Mouse (Mus musculus) hindbrain, embryonic 11.5 days (tissue): ENCODE results near the gene Rab40b. TPM values are rescaled to one million over a fixed set of nuclear protein-coding genes. Genes with fewer than 3 reads are reported as not detected.
A peak's percentile ranks its signal among the peaks of the same experiment; 100 is the strongest.
"Not testable (repeated sequence)": the region's sequence is repeated elsewhere in the genome, so short reads cannot be mapped to it uniquely, and the experiment has no call there.

Source experiments
- ATAC-seq: fragments of 200-750 bp; cut with Nextera tagmentation; 2 replicates; pipeline ENCODE4 v1.8.0; 2017; ENCODE audit warnings: mild to moderate bottlenecking, moderate TSS enrichment, moderate library complexity; ENCODE audit not compliant: low FRiP score
- DNase-seq: peaks from one replicate; pipeline ENCODE4 v3.0.0-alpha.2; 2015; ENCODE audit warnings: low spot score
- H3K27ac ChIP-seq: fragments of 300-500 bp; sonication (generic); 2 replicates; pipeline ENCODE4 v1.5.1; 2014; ENCODE audit warnings: mild to moderate bottlenecking, low read depth, low read length
- H3K27me3 ChIP-seq: fragments of 300-500 bp; sonication (generic); 2 replicates; pipeline ENCODE4 v1.6.1; 2014; ENCODE audit warnings: mild to moderate bottlenecking, low read length, moderate library complexity, mixed read lengths; ENCODE audit not compliant: control insufficient read depth, insufficient read depth
- H3K36me3 ChIP-seq: fragments of 300-500 bp; sonication (generic); 2 replicates; pipeline ENCODE4 v1.6.1; 2014; ENCODE audit warnings: mild to moderate bottlenecking, low read length, moderate library complexity, mixed read lengths; ENCODE audit not compliant: control insufficient read depth, insufficient read depth
- H3K4me1 ChIP-seq: fragments of 300-500 bp; sonication (generic); replicated peaks from 2 replicates; pipeline ENCODE4 v1.6.1; 2014; ENCODE audit warnings: low read length, mixed read lengths; ENCODE audit not compliant: control insufficient read depth, insufficient read depth
- H3K4me2 ChIP-seq: fragments of 300-500 bp; sonication (generic); replicated peaks from 2 replicates; pipeline ENCODE4 v1.6.1; 2014; ENCODE audit warnings: mild to moderate bottlenecking, low read depth, low read length
- H3K4me3 ChIP-seq: fragments of 300-500 bp; sonication (generic); 2 replicates; pipeline ENCODE4 v1.5.1; 2014; ENCODE audit warnings: low read depth, low read length
- H3K9ac ChIP-seq: fragments of 300-500 bp; sonication (generic); 2 replicates; pipeline ENCODE4 v1.6.1; 2014; ENCODE audit warnings: low read depth, low read length
- H3K9me3 ChIP-seq: fragments of 300-500 bp; sonication (generic); 2 replicates; pipeline ENCODE4 v1.6.1; 2016; ENCODE audit warnings: low read length; ENCODE audit not compliant: control insufficient read depth
- WGBS: fragments of 180-500 bp; shearing (Covaris S2); extraction: QIAGEN DNeasy Blood & Tissue Kit; methylation state at CpG from one replicate; pipeline ENCODE4 v1.1.7; 2014; 5-methylcytosine and 5-hydroxymethylcytosine counted together
- polyA plus RNA-seq: library from polyadenylated mRNA; unstranded; fragments of >200 nt; fragmentation: Nextera tagmentation; extraction: Ambion mirVana; gene quantifications from 2 replicates; pipeline ENCODE4 v1.2.1, GENCODE M21; 2014

Rab40b gene
- polyA plus RNA-seq, 1 experiment from 2014 or later: 3.3 TPM

- DNase-seq: peak; percentile 28
- WGBS: 5% methylated on average over 35 of the region's 41 CpGs
- Histone ChIP-seq H3K4me2 (peak overlapping the region; percentile 79), H3K4me3 (peak overlapping the region; percentile 99), H3K36me3 (no peaks in the 10 kb centered on the region), H3K9ac (peak overlapping the region; percentile 94), H3K27me3 (no peaks in the 10 kb centered on the region), H3K9me3 (no peaks in the 10 kb centered on the region), H3K27ac (peak overlapping the region; percentile 83), H3K4me1 (no peaks in the 10 kb centered on the region; the same call in 1 of the 2 replicates)
- no peak for ATAC-seq
Measured at GRCm38 (mm10) chr11:121353326-121354090, 34.5 kb downstream of the Rab40b start.

- not testable (repeated sequence) for H3K36me3 ChIP-seq, H3K27me3 ChIP-seq, ATAC-seq, H3K4me2 ChIP-seq, H3K9ac ChIP-seq, DNase-seq, H3K4me3 ChIP-seq, H3K4me1 ChIP-seq, H3K9me3 ChIP-seq, H3K27ac ChIP-seq
- 77% methylated on average over 3 of the region's 3 CpGs for WGBS
Measured at GRCm38 (mm10) chr11:121348727-121349126, 39.3 kb downstream of the Rab40b start.

GRCm38 (mm10) chr11:121348166-121348565 is 39.9 kb downstream of the Rab40b start:
- Histone ChIP-seq H3K9me3 (no peaks in the 10 kb centered on the region), H3K27me3 (no peaks in the 10 kb centered on the region), H3K4me2 (no peak overlapping the region), H3K4me1 (no peaks in the 10 kb centered on the region), H3K36me3 (no peaks in the 10 kb centered on the region), H3K9ac (no peak overlapping the region), H3K4me3 (no peak overlapping the region), H3K27ac (no peak overlapping the region)
- ATAC-seq: no peak
- 92% methylated on average over 2 of the region's 2 CpGs for WGBS
- no peak for DNase-seq

- no peak overlapping the region for H3K4me3 ChIP-seq
- WGBS: 95% methylated on average over 2 of the region's 2 CpGs
- H3K27ac ChIP-seq: no peak overlapping the region
- no peak overlapping the region for H3K4me2 ChIP-seq
- no peaks in the 10 kb centered on the region for H3K36me3 ChIP-seq
- ATAC-seq: no peak
- H3K9me3 ChIP-seq: no peaks in the 10 kb centered on the region
- no peak overlapping the region for H3K9ac ChIP-seq
- H3K27me3 ChIP-seq: no peaks in the 10 kb centered on the region
- no peak for DNase-seq
- no peaks in the 10 kb centered on the region for H3K4me1 ChIP-seq
Measured at GRCm38 (mm10) chr11:121347036-121347435, 41.0 kb downstream of the Rab40b start.

DNA sequence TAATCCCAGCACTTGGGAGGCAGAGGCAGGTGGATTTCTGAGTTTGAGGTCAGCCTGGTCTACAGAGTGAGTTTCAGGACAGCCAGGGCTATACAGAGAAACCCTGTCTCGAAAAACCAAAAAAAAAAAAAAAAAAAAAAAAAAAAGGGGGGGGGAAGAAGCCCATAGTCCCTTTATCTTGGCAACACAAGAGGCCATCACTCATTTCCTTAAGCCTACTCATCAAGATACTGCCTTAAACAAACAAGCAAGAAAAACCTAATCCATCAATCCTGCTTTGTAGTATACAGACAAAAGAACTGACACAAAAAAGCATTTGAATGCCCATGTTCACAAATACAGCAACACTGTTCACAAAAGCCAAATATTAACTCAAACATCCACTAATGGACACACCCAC is 45.6 kb downstream of the Rab40b start:
- not testable (repeated sequence) for H3K4me1 ChIP-seq, H3K36me3 ChIP-seq, H3K27me3 ChIP-seq, H3K9me3 ChIP-seq, H3K27ac ChIP-seq, ATAC-seq, DNase-seq, H3K4me3 ChIP-seq, H3K9ac ChIP-seq, H3K4me2 ChIP-seq
- no CpG with 5 or more reads among the region's 1 CpGs for WGBS

DNA sequence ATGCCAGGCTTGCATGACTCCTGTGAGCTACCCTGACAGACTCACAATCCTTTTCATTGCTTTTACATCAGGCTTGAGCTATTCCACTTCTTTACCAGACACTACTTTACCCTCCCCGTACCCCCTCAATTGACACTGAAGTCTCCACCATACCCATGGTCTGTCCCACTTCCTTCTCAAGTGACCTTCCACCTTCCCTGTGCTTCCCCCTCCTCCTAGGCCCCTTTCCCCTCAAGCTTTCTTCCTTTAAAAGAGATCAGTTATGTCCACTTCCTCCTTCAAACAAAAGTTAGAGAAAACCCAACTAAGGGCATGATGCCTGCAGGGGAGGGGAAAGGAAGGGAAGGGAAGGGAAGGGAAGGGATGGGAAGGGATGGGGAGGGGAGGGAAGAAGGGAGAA is 47.8 kb downstream of the Rab40b start:
- H3K4me2 ChIP-seq: no peak overlapping the region
- no peaks in the 10 kb centered on the region for H3K36me3 ChIP-seq
- no peak for ATAC-seq
- no peak for DNase-seq
- WGBS: 97% methylated on average over 1 of the region's 1 CpGs
- H3K27ac ChIP-seq: no peak overlapping the region
- no peaks in the 10 kb centered on the region for H3K9me3 ChIP-seq
- no peak overlapping the region for H3K9ac ChIP-seq
- no peak overlapping the region for H3K4me3 ChIP-seq
- H3K27me3 ChIP-seq: no peaks in the 10 kb centered on the region
- no peaks in the 10 kb centered on the region for H3K4me1 ChIP-seq

DNA sequence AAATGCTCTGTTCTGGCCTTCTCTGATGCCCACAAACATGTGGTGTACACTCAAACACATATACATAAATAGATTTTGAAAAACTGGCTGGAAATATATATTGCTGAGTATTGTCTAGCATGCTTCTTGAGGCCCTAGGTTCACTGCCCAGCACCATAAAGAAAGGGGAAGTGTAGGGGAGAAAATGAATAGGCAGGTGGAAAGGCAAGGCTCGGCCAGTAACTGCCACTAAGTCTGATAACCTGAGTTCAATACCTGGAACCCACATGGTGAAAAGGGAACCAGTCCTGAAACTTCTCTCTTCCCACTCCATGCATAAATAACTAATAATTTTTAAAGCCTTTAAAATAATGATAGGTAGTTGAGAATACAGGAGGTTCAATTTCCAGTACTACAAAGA is 48.4 kb downstream of the Rab40b start:
- H3K36me3 ChIP-seq: no peaks in the 10 kb centered on the region
- no peak overlapping the region for H3K4me3 ChIP-seq
- H3K27me3 ChIP-seq: no peaks in the 10 kb centered on the region
- no peaks in the 10 kb centered on the region for H3K9me3 ChIP-seq
- no peak overlapping the region for H3K4me2 ChIP-seq
- 96% methylated on average over 1 of the region's 1 CpGs for WGBS
- ATAC-seq (no peak), DNase-seq (no peak)
- no peak overlapping the region for H3K9ac ChIP-seq
- H3K27ac ChIP-seq: no peak overlapping the region
- no peaks in the 10 kb centered on the region for H3K4me1 ChIP-seq

- H3K4me1 ChIP-seq: no peaks in the 10 kb centered on the region
- H3K36me3 ChIP-seq: 0 out of 2 replicates have a peak, but pooled peaks cover 5% of the 10 kb centered on the region
- no peak for ATAC-seq
Measured at GRCm38 (mm10) chr11:121331641-121332040, 56.4 kb downstream of the Rab40b start.

GRCm38 (mm10) chr11:121328619-121329018 is 59.4 kb downstream of the Rab40b start:
- ATAC-seq: no peak
- DNase-seq: no peak
- Histone ChIP-seq H3K9me3 (no peaks in the 10 kb centered on the region), H3K9ac (no peak overlapping the region), H3K36me3 (no peaks in the 10 kb centered on the region), H3K27ac (no peak overlapping the region), H3K4me1 (no peaks in the 10 kb centered on the region), H3K4me3 (no peak overlapping the region), H3K4me2 (no peak overlapping the region), H3K27me3 (no peaks in the 10 kb centered on the region)

More at GRCm38 (mm10) chr11:121331641-121332040, 56.4 kb downstream of the Rab40b start:
- Histone ChIP-seq H3K4me3 (no peak overlapping the region), H3K27me3 (no peaks in the 10 kb centered on the region), H3K27ac (no peak overlapping the region), H3K9ac (no peak overlapping the region), H3K9me3 (no peaks in the 10 kb centered on the region), H3K4me2 (no peak overlapping the region)
- DNase-seq: no peak
- 94% methylated on average over 3 of the region's 3 CpGs for WGBS
